Mouse (Mus musculus) ES-Bruce4 (cell line): ENCODE measurements around the gene Cerk. TPM values are rescaled to one million over a fixed set of nuclear protein-coding genes. Genes with fewer than 3 reads are reported as not detected.
"Not testable (repeated sequence)": the region's sequence is repeated elsewhere in the genome, so short reads cannot be mapped to it uniquely, and the experiment has no call there.

ENCODE experiments used
- H3K27ac ChIP-seq: 2 replicates; pipeline ENCODE4 v1.5.1; 2012; ENCODE audit warnings: low read length, inconsistent platforms; ENCODE audit not compliant: insufficient read depth
- H3K27me3 ChIP-seq: 2 replicates; pipeline ENCODE4 v1.6.1; 2012; ENCODE audit warnings: mild to moderate bottlenecking, low read length, inconsistent platforms; ENCODE audit not compliant: control insufficient read depth, poor library complexity, insufficient read depth, severe bottlenecking
- H3K36me3 ChIP-seq: 2 replicates; pipeline ENCODE4 v1.6.1; 2012; ENCODE audit warnings: inconsistent platforms, mild to moderate bottlenecking, low read length, moderate library complexity; ENCODE audit not compliant: control insufficient read depth, poor library complexity, insufficient read depth, severe bottlenecking
- H3K4me1 ChIP-seq: one replicate; pipeline ENCODE4 v1.8.1; 2011; ENCODE audit warnings: low read length; ENCODE audit not compliant: control insufficient read depth, insufficient read depth
- H3K4me3 ChIP-seq: 2 replicates; pipeline ENCODE4 v1.5.1; 2011; ENCODE audit warnings: low read depth, mild to moderate bottlenecking, low read length
- H3K9ac ChIP-seq: 2 replicates; pipeline ENCODE4 v1.6.1; 2012; ENCODE audit warnings: low read depth, mild to moderate bottlenecking, inconsistent platforms; ENCODE audit not compliant: poor library complexity, severe bottlenecking
- H3K9me3 ChIP-seq: replicated peaks from 2 replicates; pipeline ENCODE4 v1.6.1; 2012; ENCODE audit warnings: mild to moderate bottlenecking, low read length, inconsistent platforms; ENCODE audit not compliant: control insufficient read depth, poor library complexity, insufficient read depth, severe bottlenecking
- CTCF ChIP-seq: IDR thresholded peaks from one replicate; pipeline ENCODE4 v1.8.1; 2011; ENCODE audit warnings: low read depth, low read length
- EP300 ChIP-seq: IDR thresholded peaks from 2 replicates; pipeline ENCODE4 v1.6.1; 2011; ENCODE audit warnings: low read depth, low read length; ENCODE audit not compliant: insufficient read depth
- POLR2A ChIP-seq: IDR thresholded peaks from one replicate; pipeline ENCODE4 v1.8.1; 2011; ENCODE audit warnings: low read length; ENCODE audit not compliant: insufficient read depth
- polyA plus RNA-seq: library from polyadenylated mRNA; stranded (reverse); fragments of >200 nt; gene quantifications from 2 replicates; pipeline ENCODE4 v1.2.4, GENCODE M21; 2011; ENCODE audit warnings: low read depth; ENCODE audit not compliant: missing spikeins, insufficient read depth, insufficient read length

Gene Cerk
- polyA plus RNA-seq, 1 experiment: 5.5 TPM

GRCm38 (mm10) chr15:86184851-86185688, 871 bp downstream of the Cerk start:
- TF ChIP-seq CTCF (no peak), EP300 (no peak), POLR2A (no peak)
- H3K9ac ChIP-seq: peak overlapping the region; percentile 90
- H3K27ac ChIP-seq: no peak overlapping the region
- peak overlapping the region; percentile 82 for H3K4me3 ChIP-seq
- H3K27me3 ChIP-seq: no peaks in the 10 kb centered on the region
- no peaks in the 10 kb centered on the region for H3K9me3 ChIP-seq
- no peaks in the 10 kb centered on the region for H3K36me3 ChIP-seq
- peaks cover 4% of the 10 kb centered on the region for H3K4me1 ChIP-seq

GRCm38 (mm10) chr15:86184071-86184470, 1.9 kb downstream of the Cerk start:
- Histone ChIP-seq H3K9me3 (no peaks in the 10 kb centered on the region), H3K27ac (no peak overlapping the region), H3K36me3 (no peaks in the 10 kb centered on the region), H3K9ac (no peak overlapping the region), H3K4me3 (no peak overlapping the region), H3K4me1 (peaks cover 4% of the 10 kb centered on the region), H3K27me3 (no peaks in the 10 kb centered on the region)
- no peak for TF ChIP-seq CTCF
- no peak for TF ChIP-seq EP300
- no peak for TF ChIP-seq POLR2A

- no peak for TF ChIP-seq POLR2A
- no peak for TF ChIP-seq EP300
- TF ChIP-seq CTCF: no peak
- Histone ChIP-seq H3K9me3 (no peaks in the 10 kb centered on the region), H3K4me1 (peaks cover 4% of the 10 kb centered on the region), H3K36me3 (no peaks in the 10 kb centered on the region), H3K4me3 (no peak overlapping the region), H3K9ac (no peak overlapping the region), H3K27me3 (no peaks in the 10 kb centered on the region), H3K27ac (no peak overlapping the region)
Measured at GRCm38 (mm10) chr15:86183484-86183883, 2.5 kb downstream of the Cerk start.

- Histone ChIP-seq H3K4me3 (no peak overlapping the region), H3K4me1 (peaks cover 4% of the 10 kb centered on the region), H3K27me3 (no peaks in the 10 kb centered on the region), H3K9ac (no peak overlapping the region; the same call in 1 of the 2 replicates), H3K27ac (no peak overlapping the region), H3K36me3 (no peaks in the 10 kb centered on the region), H3K9me3 (no peaks in the 10 kb centered on the region)
- no peak for TF ChIP-seq POLR2A
- TF ChIP-seq EP300: no peak
- no peak for TF ChIP-seq CTCF
Measured at GRCm38 (mm10) chr15:86182646-86183045, 3.3 kb downstream of the Cerk start.

- no peak overlapping the region for H3K27ac ChIP-seq
- H3K9ac ChIP-seq: peak overlapping the region; percentile 25
- H3K9me3 ChIP-seq: no peaks in the 10 kb centered on the region
- peaks cover 4% of the 10 kb centered on the region for H3K4me1 ChIP-seq
- no peaks in the 10 kb centered on the region for H3K27me3 ChIP-seq
- H3K4me3 ChIP-seq: peak overlapping the region; percentile 9; the same call in 1 of the 2 replicates
- H3K36me3 ChIP-seq: no peaks in the 10 kb centered on the region
- TF ChIP-seq CTCF: no peak
- TF ChIP-seq POLR2A: no peak
- no peak for TF ChIP-seq EP300
Measured at GRCm38 (mm10) chr15:86181941-86182439, 4.0 kb downstream of the Cerk start.

GRCm38 (mm10) chr15:86181321-86181720, 4.6 kb downstream of the Cerk start:
- not testable (repeated sequence) for H3K27me3 ChIP-seq, H3K4me1 ChIP-seq, H3K4me3 ChIP-seq, H3K36me3 ChIP-seq, H3K9me3 ChIP-seq, H3K27ac ChIP-seq, H3K9ac ChIP-seq
